Mouse (Mus musculus) cortical plate, adult 2 months (tissue): ENCODE data around the gene St3gal3. TPM values are rescaled to one million over a fixed set of nuclear protein-coding genes. Genes with fewer than 3 reads are reported as not detected.

Experiments
- H3K27ac ChIP-seq: fragments of 200-500 bp; 2 replicates; pipeline ENCODE4 v1.5.1; 2012; ENCODE audit warnings: low read length, control low read depth, inconsistent platforms; ENCODE audit not compliant: insufficient read depth
- H3K4me1 ChIP-seq: fragments of 200-500 bp; 2 replicates; pipeline ENCODE4 v1.6.1; 2011; ENCODE audit warnings: low read length; ENCODE audit not compliant: control insufficient read depth, insufficient read depth
- H3K4me3 ChIP-seq: fragments of 200-500 bp; 2 replicates; pipeline ENCODE4 v1.5.1; 2011; ENCODE audit warnings: mild to moderate bottlenecking, low read length, control low read depth; ENCODE audit not compliant: insufficient read depth
- CTCF ChIP-seq: fragments of 200-500 bp; IDR thresholded peaks from 2 replicates; pipeline ENCODE4 v1.5.1; 2011; ENCODE audit warnings: mild to moderate bottlenecking, control low read depth, low read length; ENCODE audit not compliant: insufficient read depth; ENCODE audit errors: extremely low read depth
- POLR2A ChIP-seq: fragments of 200-500 bp; IDR thresholded peaks from 2 replicates; pipeline ENCODE4 v1.6.1; 2011; ENCODE audit warnings: mild to moderate bottlenecking, low read length, control low read depth; ENCODE audit not compliant: insufficient read depth; ENCODE audit errors: extremely low read depth
- polyA plus RNA-seq: library from polyadenylated mRNA; depleted of rRNA; stranded (reverse); fragments of >200 nt; gene quantifications from 2 replicates; pipeline ENCODE4 v1.2.3, GENCODE M21; 2012

The St3gal3 gene
- polyA plus RNA-seq, 1 experiment = 52.3 TPM

- TF ChIP-seq POLR2A (no peak), CTCF (no peak)
- no peaks in the 10 kb centered on the region for H3K4me1 ChIP-seq
- no peak overlapping the region for H3K27ac ChIP-seq
- no peak overlapping the region for H3K4me3 ChIP-seq
These were observed 201.5 kb downstream of the St3gal3 start for GRCm38 (mm10) chr4:117933248-117933647.

- TF ChIP-seq CTCF (no peak), POLR2A (no peak)
- Histone ChIP-seq H3K27ac (no peak within 1 kb of the TSS), H3K4me1 (peaks cover 1% of the 10 kb centered on the region; the same call in 1 of the 2 replicates), H3K4me3 (no peak within 1 kb of the TSS)
These were observed 205.3 kb downstream of the St3gal3 start, which contains the start of gene Artn for GRCm38 (mm10) chr4:117929391-117929881. Gene Artn, minus strand, starts transcription at chr4:117929763.

- no peak for TF ChIP-seq POLR2A
- peak; percentile 59 for TF ChIP-seq CTCF
- Histone ChIP-seq H3K4me1 (peaks cover 1% of the 10 kb centered on the region; the same call in 1 of the 2 replicates), H3K4me3 (no peak overlapping the region), H3K27ac (no peak overlapping the region)
These were observed 205.9 kb downstream of the St3gal3 start for GRCm38 (mm10) chr4:117928699-117929241.

GRCm38 (mm10) chr4:117928234-117928633 is 206.5 kb downstream of the St3gal3 start:
- Histone ChIP-seq H3K4me3 (no peak overlapping the region), H3K27ac (no peak overlapping the region), H3K4me1 (peaks cover 1% of the 10 kb centered on the region; the same call in 1 of the 2 replicates)
- TF ChIP-seq CTCF (peak; percentile 66), POLR2A (no peak)

DNA sequence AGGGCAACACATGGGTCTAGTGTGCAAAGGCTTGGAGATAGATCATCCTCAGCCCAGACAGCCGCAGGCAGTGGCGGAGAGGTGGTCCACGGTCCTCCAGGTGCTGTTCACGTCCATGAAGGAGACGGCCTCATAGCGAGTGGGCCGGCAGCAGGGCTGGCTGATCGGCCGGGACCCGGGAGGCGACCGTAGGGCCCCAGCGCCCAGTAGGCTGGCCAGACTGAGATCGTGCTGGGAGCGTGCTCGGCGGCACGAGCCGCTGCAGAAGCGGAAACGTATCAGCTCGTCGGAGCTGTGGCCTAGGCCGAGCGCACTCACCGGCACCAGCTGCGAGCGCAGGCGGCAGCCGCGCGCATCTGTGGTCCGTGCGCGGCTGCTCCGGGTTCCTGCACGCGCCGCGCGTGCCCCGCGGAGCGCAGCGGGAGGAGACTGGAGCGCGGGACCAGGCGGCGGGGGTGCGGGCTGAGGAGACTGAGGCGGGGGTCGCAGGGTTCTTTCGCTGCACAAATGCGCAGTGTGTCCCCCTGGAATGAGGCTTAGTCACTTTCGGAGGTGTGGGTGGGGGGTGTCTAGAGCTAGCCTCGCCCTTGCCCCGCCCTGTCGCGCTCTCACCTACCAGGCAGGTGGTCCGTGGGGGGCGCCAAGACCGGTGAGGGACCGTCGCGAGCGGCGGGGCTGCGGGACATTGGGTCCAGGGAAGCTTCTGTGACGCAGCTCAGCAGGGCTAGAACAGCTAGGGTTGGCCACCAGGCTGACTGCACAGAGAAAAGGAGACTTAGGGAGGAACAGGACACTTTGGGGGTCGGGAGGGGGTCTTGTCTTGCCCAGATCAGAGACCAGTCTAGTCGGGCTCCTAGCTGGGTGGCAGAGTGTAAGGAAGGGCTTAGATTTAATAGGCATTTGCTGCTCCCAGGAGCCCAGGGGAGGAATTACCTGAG is 207.9 kb downstream of the St3gal3 start:
- H3K4me1 ChIP-seq = peaks cover 1% of the 10 kb centered on the region; the same call in 1 of the 2 replicates
- TF ChIP-seq CTCF = no peak
- peak; percentile 47; the same call in 1 of the 2 replicates for TF ChIP-seq POLR2A
- peak overlapping the region; percentile 66 for H3K4me3 ChIP-seq
- H3K27ac ChIP-seq = peak overlapping the region; percentile 29; the same call in 1 of the 2 replicates

- H3K4me1 ChIP-seq = peaks cover 1% of the 10 kb centered on the region; the same call in 1 of the 2 replicates
- TF ChIP-seq POLR2A (no peak), CTCF (no peak)
- no peak overlapping the region for H3K4me3 ChIP-seq
- H3K27ac ChIP-seq = no peak overlapping the region
These were observed 209.8 kb downstream of the St3gal3 start for GRCm38 (mm10) chr4:117924916-117925315.

- H3K27ac ChIP-seq = no peak overlapping the region
- H3K4me1 ChIP-seq = peaks cover 1% of the 10 kb centered on the region; the same call in 1 of the 2 replicates
- no peak overlapping the region for H3K4me3 ChIP-seq
- TF ChIP-seq POLR2A = no peak
- no peak for TF ChIP-seq CTCF
These were observed 211.3 kb downstream of the St3gal3 start for GRCm38 (mm10) chr4:117923450-117923849.

DNA sequence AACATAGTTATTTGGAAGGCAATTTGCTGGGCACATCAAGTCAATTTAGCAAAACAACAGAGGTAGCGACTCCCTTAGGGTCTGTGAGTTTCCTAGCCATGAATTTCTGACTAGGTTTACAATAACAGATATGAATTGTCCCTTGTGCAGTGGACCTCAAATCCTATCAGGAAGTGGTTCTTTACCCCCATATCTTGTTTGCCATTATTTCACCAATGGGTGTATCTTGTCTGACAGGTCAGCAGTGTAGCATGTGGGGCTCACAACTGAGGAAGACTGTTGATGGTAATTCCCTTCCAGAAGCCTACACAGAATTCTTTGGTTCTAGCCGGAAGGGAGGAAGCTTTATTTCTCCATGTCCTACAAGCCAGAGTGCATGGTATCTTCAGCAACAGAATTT is 213.4 kb downstream of the St3gal3 start:
- H3K27ac ChIP-seq = no peak overlapping the region
- TF ChIP-seq POLR2A (no peak), CTCF (no peak)
- H3K4me3 ChIP-seq = no peak overlapping the region
- H3K4me1 ChIP-seq = no peaks in the 10 kb centered on the region; the same call in 1 of the 2 replicates

GRCm38 (mm10) chr4:117918762-117919161 is 216.0 kb downstream of the St3gal3 start:
- TF ChIP-seq POLR2A = no peak
- TF ChIP-seq CTCF = no peak
- H3K4me1 ChIP-seq = no peaks in the 10 kb centered on the region
- H3K27ac ChIP-seq = no peak overlapping the region
- no peak overlapping the region for H3K4me3 ChIP-seq

DNA sequence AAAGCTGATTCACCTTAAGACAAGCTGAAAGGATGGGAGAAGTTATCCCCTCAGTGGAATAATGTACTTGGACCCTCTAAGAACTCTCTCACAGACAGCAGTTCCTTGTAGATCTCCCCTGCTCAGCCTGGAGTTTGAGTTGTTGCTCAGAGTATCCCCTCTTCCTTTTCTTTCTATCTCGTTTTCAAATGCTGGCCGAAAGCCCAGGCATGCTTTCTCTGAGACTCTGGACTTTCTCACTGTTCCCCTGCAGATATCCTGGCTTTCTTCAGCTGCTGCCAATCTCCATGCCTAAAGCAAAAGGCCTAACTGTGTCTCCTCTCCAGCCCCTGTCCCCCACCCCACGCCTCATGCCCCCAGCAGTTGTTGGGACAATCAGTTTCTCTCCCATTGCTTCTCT is 216.5 kb downstream of the St3gal3 start:
- Histone ChIP-seq H3K27ac (no peak overlapping the region), H3K4me1 (no peaks in the 10 kb centered on the region; the same call in 1 of the 2 replicates), H3K4me3 (no peak overlapping the region)
- TF ChIP-seq POLR2A (no peak), CTCF (no peak)
